Mouse (Mus musculus) macrophage (primary cell): ENCODE measurements around the gene Gpc6. TPM values are rescaled to one million over a fixed set of nuclear protein-coding genes. Genes with fewer than 3 reads are reported as not detected.

ENCODE experiments used
- H3K27ac ChIP-seq: fragments of 350-480 bp; formaldehyde crosslinking; 2 replicates; pipeline ENCODE4 v1.9.0; 2021
- H3K36me3 ChIP-seq: fragments of 350-480 bp; formaldehyde crosslinking; 2 replicates; pipeline ENCODE4 v1.9.0; 2021; ENCODE audit errors: inconsistent target
- H3K4me3 ChIP-seq: fragments of 350-480 bp; formaldehyde crosslinking; 2 replicates; pipeline ENCODE4 v1.9.0; 2021; ENCODE audit errors: inconsistent target
- H3K79me2 ChIP-seq: fragments of 350-480 bp; formaldehyde crosslinking; 2 replicates; pipeline ENCODE4 v1.9.0; 2021; ENCODE audit errors: inconsistent target
- WGBS: methylation state at CpG from one replicate; pipeline ENCODE4 v1.1.7; 2026; ENCODE audit warnings: inconsistent platforms; ENCODE audit not compliant: missing documents; 5-methylcytosine and 5-hydroxymethylcytosine counted together
- polyA plus RNA-seq: library from polyadenylated mRNA; stranded (reverse); fragments of 250-400 nt; gene quantifications from 3 replicates; pipeline ENCODE4 v1.2.4, GENCODE M21; 2018; ENCODE audit warnings: inconsistent platforms

The Gpc6 gene
- polyA plus RNA-seq, 1 experiment from 2014 or later = not detected

DNA sequence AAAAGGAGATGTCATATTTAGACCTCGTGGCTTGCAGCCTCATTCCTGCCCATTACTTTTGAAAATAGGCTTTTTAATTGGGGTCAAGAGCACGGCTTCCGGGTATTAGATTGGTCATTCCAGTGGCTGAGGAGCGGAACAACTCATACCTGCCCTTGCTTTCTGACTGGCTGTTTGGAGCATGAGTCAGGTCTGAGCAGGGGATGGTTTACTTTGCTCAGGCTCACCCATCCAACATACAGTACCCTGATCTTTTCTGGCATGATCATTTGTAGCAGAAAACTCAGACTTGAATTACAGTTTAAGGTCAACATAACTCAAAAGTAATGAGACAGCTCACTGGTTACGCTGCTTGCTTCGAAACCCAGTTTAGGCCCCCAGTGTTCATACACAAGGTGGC lies 1068.7 kb downstream of the Gpc6 start:
- Histone ChIP-seq H3K4me3 (no peak overlapping the region), H3K36me3 (no peaks in the 10 kb centered on the region), H3K79me2 (no peaks in the 10 kb centered on the region), H3K27ac (no peak overlapping the region)
- 86% methylated on average over 6 of the region's 6 CpGs for WGBS

- WGBS = 74% methylated on average over 10 of the region's 10 CpGs
- Histone ChIP-seq H3K27ac (no peak overlapping the region), H3K4me3 (no peak overlapping the region), H3K79me2 (no peaks in the 10 kb centered on the region), H3K36me3 (no peaks in the 10 kb centered on the region)
Measured at GRCm38 (mm10) chr14:118004434-118004833, 1079.3 kb downstream of the Gpc6 start.

DNA sequence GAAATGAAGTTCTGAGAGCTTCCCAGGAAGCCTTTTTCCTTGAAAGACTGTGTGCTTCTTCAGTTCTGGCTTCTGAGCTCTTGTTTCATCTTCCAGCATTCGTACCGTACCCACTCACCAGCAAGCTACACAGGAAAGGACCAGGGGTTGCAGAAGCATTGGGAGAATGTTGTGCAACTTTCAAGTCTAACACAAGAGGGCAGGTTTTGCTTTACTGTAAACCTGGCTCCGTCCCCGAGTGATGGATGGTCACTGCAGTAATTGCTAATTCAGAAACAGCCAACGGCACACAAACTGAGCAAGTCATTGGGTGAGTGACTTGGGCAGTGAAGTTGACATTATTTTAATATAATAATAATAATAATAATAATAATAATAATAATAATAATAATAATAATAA lies 1080.6 kb downstream of the Gpc6 start:
- no peak overlapping the region for H3K4me3 ChIP-seq
- H3K79me2 ChIP-seq = no peaks in the 10 kb centered on the region
- 5% methylated on average over 5 of the region's 5 CpGs for WGBS
- no peaks in the 10 kb centered on the region for H3K36me3 ChIP-seq
- H3K27ac ChIP-seq = no peak overlapping the region

GRCm38 (mm10) chr14:118009541-118009940 lies 1084.4 kb downstream of the Gpc6 start:
- no peaks in the 10 kb centered on the region for H3K36me3 ChIP-seq
- 77% methylated on average over 9 of the region's 9 CpGs for WGBS
- no peak overlapping the region for H3K27ac ChIP-seq
- no peaks in the 10 kb centered on the region for H3K79me2 ChIP-seq
- no peak overlapping the region for H3K4me3 ChIP-seq

GRCm38 (mm10) chr14:118013237-118013636 lies 1088.1 kb downstream of the Gpc6 start:
- H3K27ac ChIP-seq = no peak overlapping the region
- WGBS = 60% methylated on average over 7 of the region's 8 CpGs
- H3K36me3 ChIP-seq = no peaks in the 10 kb centered on the region
- no peaks in the 10 kb centered on the region for H3K79me2 ChIP-seq
- H3K4me3 ChIP-seq = no peak overlapping the region

DNA sequence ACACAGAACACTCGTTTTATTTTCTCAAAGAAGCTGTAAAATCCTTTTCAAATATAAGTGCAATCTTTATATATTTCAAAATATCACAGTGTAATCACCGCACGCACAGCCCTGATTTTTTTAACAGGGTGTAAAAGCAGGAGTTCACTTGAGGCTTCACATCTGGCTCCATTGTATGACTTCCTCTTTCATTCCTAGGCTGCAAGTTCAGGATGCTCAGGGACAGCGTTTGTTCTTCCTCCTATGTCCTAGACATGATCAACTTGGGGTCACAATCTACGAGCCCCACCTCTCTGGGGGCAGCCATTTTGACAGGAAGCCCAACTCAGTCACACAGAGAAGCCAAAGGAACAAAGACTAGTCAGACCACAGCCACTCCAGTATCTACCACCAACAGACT lies 1094.2 kb downstream of the Gpc6 start:
- no peaks in the 10 kb centered on the region for H3K36me3 ChIP-seq
- H3K79me2 ChIP-seq = no peaks in the 10 kb centered on the region
- 40% methylated on average over 5 of the region's 5 CpGs for WGBS
- H3K27ac ChIP-seq = no peak overlapping the region
- H3K4me3 ChIP-seq = no peak overlapping the region

DNA sequence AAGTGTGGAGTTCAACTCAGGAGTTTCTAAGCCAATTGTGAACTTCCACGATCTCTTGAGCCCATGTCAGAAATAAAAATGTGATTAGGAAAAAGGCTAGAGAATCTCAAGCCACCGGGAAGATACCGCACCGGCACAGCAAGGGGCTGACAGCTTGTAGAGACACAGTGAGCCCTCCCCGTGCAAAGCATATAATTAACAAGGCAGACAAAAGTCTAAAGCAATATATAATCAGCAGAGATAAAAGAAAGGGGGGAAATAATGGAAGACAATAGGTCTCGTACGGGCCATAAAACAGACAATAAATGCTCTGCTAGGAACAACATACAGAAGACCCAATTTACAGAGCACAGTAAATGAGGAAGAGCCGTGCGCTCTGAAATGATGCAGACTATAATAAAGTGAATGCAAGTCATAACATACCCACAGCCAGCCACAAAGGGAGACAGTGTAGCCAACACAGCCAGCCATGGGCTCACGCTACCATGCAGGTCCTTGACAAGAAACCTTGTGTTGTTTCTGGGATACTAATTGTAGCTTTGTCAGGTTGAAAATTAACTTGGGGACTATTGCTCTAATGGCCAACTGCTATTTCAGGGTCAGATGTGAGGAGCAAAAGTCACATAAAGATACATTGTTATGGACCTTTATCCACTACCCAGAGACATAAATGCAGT lies 1096.9 kb downstream of the Gpc6 start:
- no peak overlapping the region for H3K27ac ChIP-seq
- H3K36me3 ChIP-seq = no peaks in the 10 kb centered on the region
- 95% methylated on average over 10 of the region's 10 CpGs for WGBS
- no peaks in the 10 kb centered on the region for H3K79me2 ChIP-seq
- no peak overlapping the region for H3K4me3 ChIP-seq
